Mouse (Mus musculus) layer of hippocampus, adult 11-12 months (tissue): ENCODE measurements at regions not wholly inside any gene's neighbourhood (a gene's known extent, or its start where the extent isn't known, plus 50 kb on each side); places are given as distances from the start of the nearest gene placed in this dataset.
A peak's percentile ranks its signal among the peaks of the same experiment; 100 is the strongest.

Experiments used
- DNase-seq: peaks from one replicate; pipeline ENCODE4 v3.0.0; 2022; ENCODE audit warnings: low spot score

- no peak for DNase-seq
Measured at GRCm38 (mm10) chr9:84178705-84179104, 253.8 kb downstream of the Bckdhb start.

GRCm38 (mm10) chr9:84179238-84179637, 254.3 kb downstream of the Bckdhb start:
- no peak for DNase-seq

GRCm38 (mm10) chr9:84183637-84184374, 258.9 kb downstream of the Bckdhb start:
- DNase-seq = no peak

- DNase-seq = no peak
Measured at GRCm38 (mm10) chr9:84187531-84187930, 262.6 kb downstream of the Bckdhb start.

DNA sequence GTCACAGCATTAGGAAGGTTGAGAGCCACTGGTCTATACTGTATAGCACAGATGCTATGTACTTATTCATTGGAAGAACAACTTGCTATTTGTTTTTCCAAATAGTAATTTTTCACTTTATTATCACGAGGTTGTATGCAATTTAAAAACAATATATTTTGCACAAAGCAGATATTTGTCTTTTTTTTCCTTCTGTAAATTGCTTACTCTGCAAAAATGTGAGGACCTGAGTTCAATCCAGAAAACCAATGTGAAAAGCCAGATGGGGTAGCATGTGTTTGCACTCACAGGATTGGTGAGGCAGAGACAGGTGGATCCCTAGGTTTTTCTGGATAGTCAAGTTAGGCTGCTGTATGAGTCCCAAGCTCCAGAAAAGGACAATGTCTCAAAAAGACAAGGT, 268.5 kb downstream of the Bckdhb start:
- DNase-seq = no peak

GRCm38 (mm10) chr9:84194716-84195115, 269.8 kb downstream of the Bckdhb start:
- DNase-seq = peak; percentile 15

- DNase-seq = no peak
Measured at GRCm38 (mm10) chr9:84195338-84195737, 270.4 kb downstream of the Bckdhb start.

GRCm38 (mm10) chr9:84200208-84200607, 275.3 kb downstream of the Bckdhb start:
- no peak for DNase-seq

GRCm38 (mm10) chr9:84204056-84204455, 279.1 kb downstream of the Bckdhb start:
- no peak for DNase-seq

DNA sequence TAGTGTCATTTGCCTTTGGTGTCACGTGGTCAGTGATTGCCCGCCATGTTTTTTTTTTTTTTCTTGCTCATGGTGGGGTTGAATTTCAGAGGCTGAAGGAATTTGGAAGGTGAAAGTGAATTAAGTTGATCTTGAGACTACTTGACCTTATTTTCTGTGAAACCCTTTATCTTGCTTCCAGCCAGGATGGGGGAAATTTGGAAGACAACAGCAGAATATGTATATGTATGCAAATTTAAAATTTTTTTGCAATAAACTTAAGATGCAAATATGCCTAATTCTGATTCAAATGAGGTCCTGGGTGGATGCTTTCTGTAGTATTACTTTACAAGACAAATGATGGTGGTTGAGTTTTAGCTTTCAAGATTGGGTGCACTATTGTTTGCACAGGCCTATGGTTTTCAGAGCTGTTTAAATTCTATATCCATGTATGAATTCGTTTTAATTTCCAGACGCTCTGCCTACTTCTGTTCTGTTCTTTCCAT, 315.6 kb downstream of the Bckdhb start:
- DNase-seq = no peak

DNA sequence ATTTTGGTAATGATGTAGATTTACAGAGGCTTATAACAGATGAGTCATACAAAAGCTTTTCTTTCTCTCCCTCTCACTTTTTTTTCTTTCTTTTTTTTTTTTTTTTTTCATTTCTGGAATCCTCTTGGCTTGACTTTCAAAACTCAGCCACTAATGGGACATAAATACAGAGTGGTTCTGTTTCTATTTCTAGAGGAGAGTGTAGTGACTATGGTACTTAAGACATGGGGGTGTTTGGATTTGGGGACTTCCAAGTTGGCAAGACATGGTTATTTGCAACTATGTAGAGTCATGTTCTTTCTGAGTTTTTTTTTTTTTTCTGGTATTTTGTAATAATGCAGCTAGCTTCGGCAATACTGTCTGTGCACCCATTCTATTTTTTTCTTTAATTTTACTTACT, 324.8 kb downstream of the Bckdhb start:
- DNase-seq = no peak

DNA sequence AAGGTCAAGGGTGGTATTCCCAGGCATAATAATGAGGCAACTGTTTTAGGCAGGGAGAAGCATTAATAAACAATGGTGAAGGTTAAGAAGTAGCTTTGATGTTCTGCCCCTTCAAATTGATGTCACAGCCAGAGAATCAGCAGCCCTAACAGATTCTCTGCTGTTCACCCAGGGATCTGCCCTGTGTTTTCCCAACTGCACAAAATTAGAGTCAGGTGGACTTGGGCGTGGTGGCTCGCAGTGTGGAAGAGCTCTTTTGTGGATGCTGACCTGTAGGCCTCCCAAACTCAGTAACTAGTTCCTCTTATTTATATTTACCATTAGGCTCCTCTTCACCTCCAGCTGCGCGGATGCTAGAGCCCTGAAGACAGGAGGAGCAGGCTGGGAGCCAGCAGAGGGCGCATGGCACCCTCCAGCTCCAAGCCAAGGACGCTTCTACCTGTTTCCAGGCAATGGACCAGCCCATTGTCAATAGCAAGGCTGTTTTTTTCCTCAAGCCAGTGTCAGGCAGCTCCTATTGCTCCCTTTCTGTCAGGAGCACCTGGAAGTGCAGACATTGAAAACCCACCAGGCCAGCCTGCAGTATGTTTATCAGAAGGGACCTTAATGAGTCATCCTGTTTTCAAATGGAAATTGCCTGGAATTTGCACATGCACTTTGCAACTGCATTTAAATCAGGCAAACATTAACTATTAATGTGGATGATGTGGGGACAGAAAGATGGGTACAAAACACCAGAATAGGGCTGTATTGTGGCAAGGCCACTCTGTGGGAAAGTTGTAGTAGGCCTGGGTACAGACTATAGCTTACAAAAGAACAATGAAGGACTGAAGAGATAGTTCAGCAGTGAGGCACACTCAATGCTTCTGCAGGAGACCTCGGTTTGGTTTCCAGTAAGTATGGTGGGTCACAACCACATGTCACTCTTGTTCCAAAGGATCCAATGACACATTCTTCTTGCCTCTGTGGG, 328.4 kb downstream of the Bckdhb start:
- peak; percentile 21 for DNase-seq

DNA sequence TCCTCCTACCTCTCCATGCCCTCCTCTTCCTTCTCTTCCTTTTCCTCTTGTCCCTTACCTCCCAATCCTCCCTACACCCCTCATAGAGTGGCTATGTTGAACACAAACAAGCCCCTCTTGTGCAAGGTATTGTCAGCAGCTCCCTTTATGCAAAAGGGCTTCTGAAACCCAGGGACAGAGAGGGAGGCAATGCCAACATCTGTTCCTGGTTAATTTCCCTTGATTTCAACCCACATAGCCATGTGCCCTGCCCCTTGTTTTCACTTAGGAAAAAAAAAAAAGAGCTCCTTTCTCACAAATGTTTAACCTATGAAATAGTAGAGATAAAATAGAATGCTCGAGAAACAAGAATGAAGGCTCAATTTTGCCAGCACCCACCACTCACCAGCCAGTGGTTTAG, 333.5 kb downstream of the Bckdhb start:
- no peak for DNase-seq

DNA sequence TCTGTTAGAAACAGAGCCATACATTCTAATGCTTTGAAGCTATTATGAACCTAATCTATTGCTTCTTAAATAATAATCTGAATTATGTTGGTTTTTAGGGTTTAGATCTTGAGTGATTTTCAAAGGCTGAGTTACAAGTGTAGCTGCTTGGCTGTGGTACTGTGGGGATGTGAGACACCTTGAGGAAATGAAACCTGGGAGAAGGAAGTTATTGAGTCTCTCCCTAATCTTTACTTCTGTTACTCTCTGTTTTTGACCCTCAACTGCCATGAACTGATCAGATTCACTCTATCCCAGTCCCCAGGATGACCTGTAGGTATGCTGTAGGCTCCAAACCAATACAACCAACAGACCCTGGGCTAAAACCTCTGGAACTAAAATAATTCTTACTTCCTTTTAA, 334.8 kb downstream of the Bckdhb start:
- no peak for DNase-seq

GRCm38 (mm10) chr9:84262151-84262550, 337.2 kb downstream of the Bckdhb start:
- DNase-seq = no peak

- no peak for DNase-seq
Measured at GRCm38 (mm10) chr9:84266974-84267373, 342.0 kb downstream of the Bckdhb start.

- DNase-seq = no peak
Measured at GRCm38 (mm10) chr9:84274608-84275007, 349.7 kb downstream of the Bckdhb start.

- DNase-seq = no peak
Measured at GRCm38 (mm10) chr9:84278295-84278694, 353.4 kb downstream of the Bckdhb start.

DNA sequence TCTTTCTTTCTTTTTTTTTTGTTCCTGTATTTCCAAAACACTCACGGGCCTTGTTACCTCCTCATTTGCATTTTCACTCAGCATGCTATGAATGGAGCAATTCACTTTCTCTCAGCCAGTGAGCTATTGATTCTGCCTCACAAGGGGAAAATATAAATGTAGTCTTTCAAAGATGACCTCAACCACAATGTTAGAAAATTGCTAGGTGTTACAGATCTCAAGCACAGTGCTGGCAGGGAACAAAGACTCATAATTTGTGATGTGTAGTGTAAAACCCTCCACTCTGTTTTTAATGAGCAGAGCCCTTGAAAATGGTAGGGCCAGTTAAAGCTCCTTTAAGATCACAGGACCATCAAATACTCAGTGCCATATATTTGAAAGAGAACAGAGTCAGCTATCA, 353.8 kb downstream of the Bckdhb start:
- DNase-seq = no peak

DNA sequence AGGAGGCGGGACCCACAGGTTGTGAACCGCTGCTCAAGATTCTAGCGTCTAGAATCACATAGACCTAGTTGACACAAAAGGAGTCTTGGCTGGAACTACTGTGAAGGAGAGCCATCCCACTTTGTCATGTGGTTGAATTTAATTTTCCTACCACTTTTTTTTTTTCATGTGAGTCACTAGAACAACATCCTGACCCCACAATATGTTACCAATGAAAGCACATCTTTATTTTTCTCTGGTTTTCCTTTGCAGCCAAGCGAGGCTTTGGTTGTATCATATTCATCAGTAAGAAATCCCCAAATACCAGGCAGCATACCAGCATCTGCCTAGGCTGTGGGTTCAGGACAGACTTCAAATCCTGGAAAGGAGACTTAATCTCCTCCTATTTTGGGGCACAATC, 356.0 kb downstream of the Bckdhb start:
- no peak for DNase-seq

DNA sequence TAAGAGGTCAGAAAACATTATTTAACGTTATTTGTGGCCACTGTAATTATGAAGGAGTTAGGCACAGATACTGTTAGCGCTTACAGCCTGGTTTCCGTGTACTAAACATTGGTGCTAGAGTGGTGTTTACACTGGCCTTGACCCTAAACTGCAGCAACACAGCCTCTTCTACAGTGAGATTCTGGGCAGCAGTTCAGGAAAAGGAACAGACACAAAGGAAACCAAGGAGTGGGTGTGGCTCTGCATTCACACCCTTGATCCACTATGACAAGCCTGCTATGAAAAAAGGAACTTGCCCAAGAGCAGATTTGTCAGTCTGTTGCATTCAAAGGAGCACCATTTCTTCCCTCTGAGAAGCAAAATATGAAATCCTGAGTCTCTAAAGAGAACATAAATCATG, 356.7 kb downstream of the Bckdhb start:
- no peak for DNase-seq

DNA sequence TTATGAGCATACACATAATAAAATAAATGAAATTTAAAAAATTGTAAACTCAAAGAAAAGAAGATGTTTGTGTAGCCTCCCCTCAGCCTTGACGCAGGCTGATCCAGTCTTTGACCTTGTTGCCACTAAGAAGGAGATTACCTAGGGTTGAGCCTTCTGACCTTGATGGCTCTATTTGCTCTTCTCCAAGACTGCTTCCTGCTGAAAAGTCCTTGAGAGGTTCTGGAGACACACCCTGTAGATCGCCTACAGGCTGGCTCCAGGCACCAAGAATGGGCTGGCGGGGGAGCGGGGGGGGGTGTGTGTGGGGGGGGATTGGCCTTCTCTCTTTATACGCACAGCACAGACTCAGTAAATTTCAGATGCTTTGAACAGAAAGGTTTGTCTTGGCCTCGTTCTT, 358.4 kb downstream of the Bckdhb start:
- DNase-seq = no peak

- DNase-seq = no peak
Measured at GRCm38 (mm10) chr9:84285604-84286003, 360.7 kb downstream of the Bckdhb start.
